Mouse (Mus musculus) thymus, adult 2 months (tissue): ENCODE data around the gene Slc25a24.

Experiments
- CTCF ChIP-seq: fragments of 200-500 bp; IDR thresholded peaks from 2 replicates; pipeline ENCODE4 v1.5.1; 2012; ENCODE audit warnings: mild to moderate bottlenecking, control low read depth, low read length, moderate library complexity, borderline replicate concordance; ENCODE audit not compliant: control insufficient read depth, poor library complexity, insufficient read depth; ENCODE audit errors: extremely low read depth
- POLR2A ChIP-seq: fragments of 200-500 bp; IDR thresholded peaks from 2 replicates; pipeline ENCODE4 v1.6.1; 2012; ENCODE audit warnings: mild to moderate bottlenecking, low read length, control low read depth, moderate library complexity; ENCODE audit not compliant: control insufficient read depth, poor library complexity, insufficient read depth; ENCODE audit errors: extremely low read depth

DNA sequence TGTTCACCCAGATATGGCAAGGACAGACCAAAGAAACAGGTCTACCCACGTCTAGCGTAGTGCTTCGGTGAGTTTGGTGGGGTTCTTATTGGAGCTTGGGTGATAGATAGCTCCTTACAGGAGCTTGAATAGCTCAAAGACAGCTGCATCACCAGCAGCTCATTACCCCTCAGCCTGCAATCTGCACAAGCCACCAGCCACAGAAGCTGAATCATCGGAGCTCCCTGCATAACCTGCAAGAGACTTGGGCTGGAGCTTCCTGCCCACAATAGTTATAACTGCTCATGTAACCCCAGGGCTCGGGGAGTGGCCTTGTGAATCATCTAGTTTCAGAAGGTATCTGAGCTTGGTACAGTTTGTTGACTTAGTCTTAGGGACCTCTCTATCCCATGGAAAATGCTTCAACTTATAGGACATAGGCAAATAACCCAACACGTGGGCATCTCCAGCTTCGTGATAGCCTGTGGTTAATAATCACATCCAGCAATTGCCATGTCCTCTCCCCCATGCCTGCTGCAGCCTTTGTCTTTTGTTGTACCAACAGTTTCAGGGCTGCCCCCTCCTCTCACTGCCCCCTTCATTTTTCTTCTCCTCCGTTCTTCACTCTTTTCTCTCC, 42.4 kb downstream of the Slc25a24 start:
- TF ChIP-seq CTCF (no peak), POLR2A (no peak)
